Mouse (Mus musculus): ENCODE data around the gene 2610528A11Rik. TPM values are rescaled to one million over a fixed set of nuclear protein-coding genes. Genes with fewer than 3 reads are reported as not detected.

2610528A11Rik gene
- polyA plus RNA-seq, 1 experiment from 2014 or later = 0.13 TPM

DNA sequence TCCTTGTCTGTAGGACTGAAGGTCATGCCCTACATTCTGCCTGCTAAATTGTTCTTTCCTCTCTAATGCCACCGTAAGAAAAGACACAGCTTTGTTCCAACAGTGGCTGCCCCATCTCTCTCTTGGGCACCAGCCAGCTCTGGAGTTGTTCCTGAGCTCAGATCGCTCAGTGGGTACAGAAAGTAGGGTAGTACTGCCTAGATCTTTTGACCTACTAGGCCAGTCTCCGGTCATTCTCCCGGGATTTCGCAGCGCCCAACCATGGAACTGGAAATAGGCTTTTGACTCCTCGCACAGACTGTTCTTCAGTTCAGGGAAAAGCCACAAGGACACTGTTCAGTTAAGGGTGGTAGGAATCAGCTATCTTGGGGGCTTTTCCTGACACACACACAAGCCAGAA, 891 bp downstream of the 2610528A11Rik start:
- Histone ChIP-seq H3K27ac (replicated peaks) (no peak overlapping the region), H3K4me1 (replicated peaks) (no peaks in the 10 kb centered on the region), H3K9me3 (replicated peaks) (no peaks in the 10 kb centered on the region), H3K4me3 (replicated peaks) (no peak overlapping the region), H3K4me2 (no peak overlapping the region), H3K36me3 (replicated peaks) (no peaks in the 10 kb centered on the region), H3K27me3 (no peaks in the 10 kb centered on the region), H3K9ac (no peak overlapping the region)
- WGBS (ENCODE audit: insufficient replicate concordance) = 71% methylated on average over 7 of the region's 7 CpGs
- no peak for ATAC-seq (ENCODE audit: insufficient read depth)

DNA sequence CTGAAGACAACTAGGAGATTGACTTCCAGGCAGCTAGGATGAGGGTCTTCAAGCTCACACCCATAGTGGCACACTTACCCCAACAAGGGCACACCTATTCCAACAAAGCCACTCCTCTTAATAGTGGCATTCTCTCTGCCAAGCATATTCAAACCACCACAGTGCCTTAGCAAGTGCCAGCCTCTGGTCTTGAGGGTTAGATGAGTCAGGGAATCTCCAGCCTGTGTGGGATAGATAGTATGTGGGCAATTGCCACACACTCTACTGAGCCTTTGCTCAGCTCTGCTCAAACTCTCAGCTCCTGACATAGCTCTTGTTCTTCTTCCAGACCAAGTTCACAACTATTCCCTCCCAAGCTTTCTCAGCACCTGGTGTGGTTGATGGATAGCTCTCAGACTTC, 2.5 kb downstream of the 2610528A11Rik start:
- no peak for ATAC-seq (ENCODE audit: insufficient read depth)
- no peak overlapping the region for H3K27ac ChIP-seq (replicated peaks)

DNA sequence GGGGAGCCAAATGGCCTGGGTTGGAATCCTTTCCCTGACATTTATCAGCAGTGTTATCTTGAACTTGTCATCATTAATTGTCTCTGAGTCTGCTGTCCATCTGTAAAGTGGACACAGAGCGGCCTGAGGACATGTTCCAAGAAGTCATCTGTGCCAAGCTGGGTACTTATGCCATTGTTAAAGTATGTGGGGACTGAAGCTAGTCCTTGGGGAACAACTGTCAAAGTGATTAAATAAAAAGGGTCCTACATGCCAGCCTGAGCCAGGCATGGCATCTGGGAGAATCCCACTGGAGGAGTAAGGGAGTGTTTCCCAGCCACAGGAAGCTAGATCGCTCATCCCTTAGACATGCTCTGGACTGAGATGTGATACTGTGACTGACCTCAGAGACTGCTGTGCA, 3.4 kb downstream of the 2610528A11Rik start:
- H3K36me3 ChIP-seq (replicated peaks) = no peaks in the 10 kb centered on the region
- no peak overlapping the region for H3K9ac ChIP-seq
- no peak overlapping the region for H3K4me2 ChIP-seq
- no peak overlapping the region for H3K4me3 ChIP-seq (replicated peaks)
- no peaks in the 10 kb centered on the region for H3K27me3 ChIP-seq
- no peak for ATAC-seq (ENCODE audit: insufficient read depth)
- no peaks in the 10 kb centered on the region for H3K9me3 ChIP-seq (replicated peaks)
- H3K27ac ChIP-seq (replicated peaks) = no peak overlapping the region
- H3K4me1 ChIP-seq (replicated peaks) = no peaks in the 10 kb centered on the region
- WGBS (ENCODE audit: insufficient replicate concordance) = 65% methylated on average over 2 of the region's 2 CpGs

More for the DNA sequence above, 2.5 kb downstream of the 2610528A11Rik start:
- no peaks in the 10 kb centered on the region for H3K4me1 ChIP-seq (replicated peaks)
- no peaks in the 10 kb centered on the region for H3K9me3 ChIP-seq (replicated peaks)
- no peaks in the 10 kb centered on the region for H3K36me3 ChIP-seq (replicated peaks)
- H3K9ac ChIP-seq = no peak overlapping the region
- no peak overlapping the region for H3K4me3 ChIP-seq (replicated peaks)
- H3K27me3 ChIP-seq = no peaks in the 10 kb centered on the region
- H3K4me2 ChIP-seq = no peak overlapping the region

DNA sequence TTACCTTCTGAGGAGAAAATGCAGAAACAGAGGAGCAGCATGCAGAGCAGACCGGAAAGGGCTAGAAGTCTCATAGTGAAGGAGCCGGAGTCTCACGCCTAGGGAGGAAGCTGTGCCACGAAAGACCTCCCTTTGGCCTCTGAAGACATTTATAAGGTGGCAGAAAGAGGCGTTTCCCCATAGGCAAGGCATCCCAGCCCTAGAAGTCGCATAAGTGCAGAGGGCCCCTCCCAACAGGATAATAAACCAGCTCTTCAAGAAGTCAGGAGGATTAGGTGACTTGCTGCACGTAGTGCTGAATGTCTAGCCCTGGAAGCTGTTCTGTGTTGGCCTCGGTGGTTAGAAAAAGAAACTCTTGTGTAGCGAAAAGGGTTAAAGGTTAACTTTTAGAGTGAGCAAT, 3.8 kb downstream of the 2610528A11Rik start:
- WGBS (ENCODE audit: insufficient replicate concordance) = 38% methylated on average over 9 of the region's 9 CpGs
- no peaks in the 10 kb centered on the region for H3K27me3 ChIP-seq
- ATAC-seq (ENCODE audit: insufficient read depth) = no peak
- H3K9me3 ChIP-seq (replicated peaks) = no peaks in the 10 kb centered on the region
- H3K9ac ChIP-seq = no peak overlapping the region
- no peak overlapping the region for H3K4me2 ChIP-seq
- H3K36me3 ChIP-seq (replicated peaks) = no peaks in the 10 kb centered on the region
- H3K27ac ChIP-seq (replicated peaks) = no peak overlapping the region
- H3K4me3 ChIP-seq (replicated peaks) = no peak overlapping the region
- H3K4me1 ChIP-seq (replicated peaks) = no peaks in the 10 kb centered on the region

DNA sequence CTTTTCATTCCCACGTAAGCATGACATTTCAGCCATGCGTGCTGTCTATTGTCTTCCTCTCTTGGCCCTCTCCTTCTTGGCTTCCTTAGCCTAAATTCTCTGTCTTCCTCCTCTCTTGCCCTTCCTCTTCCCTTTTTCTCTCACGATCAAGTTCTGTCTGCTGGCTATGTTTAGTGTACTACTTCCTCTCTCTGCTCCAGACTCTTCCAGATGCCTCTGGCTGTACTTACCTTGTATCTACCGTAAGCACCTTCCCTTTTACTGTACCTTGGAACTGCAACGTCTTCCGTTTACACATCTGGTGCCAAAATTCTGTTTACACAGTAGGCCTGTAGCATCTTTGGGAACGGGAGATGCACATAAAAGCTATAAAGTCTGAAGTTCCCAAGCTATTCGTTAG, 4.4 kb downstream of the 2610528A11Rik start:
- H3K4me2 ChIP-seq = no peak overlapping the region
- no peak overlapping the region for H3K4me3 ChIP-seq (replicated peaks)
- no peak overlapping the region for H3K27ac ChIP-seq (replicated peaks)
- H3K4me1 ChIP-seq (replicated peaks) = no peaks in the 10 kb centered on the region
- 35% methylated on average over 8 of the region's 8 CpGs for WGBS (ENCODE audit: insufficient replicate concordance)
- no peaks in the 10 kb centered on the region for H3K9me3 ChIP-seq (replicated peaks)
- H3K36me3 ChIP-seq (replicated peaks) = no peaks in the 10 kb centered on the region
- H3K9ac ChIP-seq = no peak overlapping the region
- ATAC-seq (ENCODE audit: insufficient read depth) = no peak
- H3K27me3 ChIP-seq = no peaks in the 10 kb centered on the region

DNA sequence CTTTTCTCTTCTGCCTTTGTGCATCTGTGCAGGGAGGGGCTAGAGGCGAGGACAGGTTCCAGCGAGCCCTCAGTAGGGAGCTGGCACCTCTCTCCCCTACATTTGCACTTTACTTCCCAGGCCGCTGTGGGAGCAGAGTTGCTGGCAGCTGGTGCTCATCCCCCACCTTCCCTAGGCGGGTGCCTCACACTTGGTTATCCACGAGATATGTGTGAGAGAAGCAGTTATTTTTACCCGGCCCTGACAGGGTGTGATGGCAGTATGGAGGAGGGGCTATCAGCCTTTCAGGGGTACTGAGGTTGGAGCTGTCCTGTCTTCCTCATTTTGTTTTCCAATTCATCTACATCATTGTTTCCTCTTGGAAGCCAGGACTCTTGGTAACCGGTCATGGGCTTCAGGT, 8.0 kb downstream of the 2610528A11Rik start:
- no peak overlapping the region for H3K9ac ChIP-seq
- H3K4me2 ChIP-seq = no peak overlapping the region
- ATAC-seq (ENCODE audit: insufficient read depth) = no peak
- H3K36me3 ChIP-seq (replicated peaks) = no peaks in the 10 kb centered on the region
- H3K27ac ChIP-seq (replicated peaks) = no peak overlapping the region
- H3K27me3 ChIP-seq = no peaks in the 10 kb centered on the region
- no peaks in the 10 kb centered on the region for H3K4me1 ChIP-seq (replicated peaks)
- WGBS (ENCODE audit: insufficient replicate concordance) = 25% methylated on average over 7 of the region's 7 CpGs
- H3K9me3 ChIP-seq (replicated peaks) = no peaks in the 10 kb centered on the region
- H3K4me3 ChIP-seq (replicated peaks) = no peak overlapping the region

DNA sequence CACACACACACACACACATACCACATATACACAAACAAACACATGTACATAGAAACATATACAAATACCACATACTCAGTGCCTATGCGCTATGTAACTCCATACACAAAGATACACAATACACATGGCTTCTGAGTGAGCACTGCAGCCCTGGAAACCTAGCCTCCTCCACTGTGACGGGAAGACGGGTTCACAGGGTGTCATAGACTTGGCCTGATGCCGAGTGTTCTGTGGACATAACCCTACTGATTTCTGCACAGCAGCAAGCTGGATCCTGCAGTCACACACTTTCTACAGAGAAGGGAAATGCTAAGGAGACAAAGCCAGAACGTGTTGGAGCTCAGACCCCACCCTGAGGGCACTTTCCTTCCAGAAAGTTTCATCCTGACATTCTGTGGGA, 9.1 kb downstream of the 2610528A11Rik start:
- Histone ChIP-seq H3K9ac (no peak overlapping the region), H3K9me3 (replicated peaks) (no peaks in the 10 kb centered on the region), H3K36me3 (replicated peaks) (no peaks in the 10 kb centered on the region), H3K4me2 (no peak overlapping the region), H3K4me1 (replicated peaks) (no peaks in the 10 kb centered on the region), H3K27me3 (peaks cover 4% of the 10 kb centered on the region; the same call in 1 of the 2 replicates), H3K4me3 (replicated peaks) (no peak overlapping the region), H3K27ac (replicated peaks) (no peak overlapping the region)
- 48% methylated on average over 5 of the region's 5 CpGs for WGBS (ENCODE audit: insufficient replicate concordance)
- 0 out of 2 replicates have a peak, but pooled peaks have one; percentile 22 for ATAC-seq (ENCODE audit: insufficient read depth)

DNA sequence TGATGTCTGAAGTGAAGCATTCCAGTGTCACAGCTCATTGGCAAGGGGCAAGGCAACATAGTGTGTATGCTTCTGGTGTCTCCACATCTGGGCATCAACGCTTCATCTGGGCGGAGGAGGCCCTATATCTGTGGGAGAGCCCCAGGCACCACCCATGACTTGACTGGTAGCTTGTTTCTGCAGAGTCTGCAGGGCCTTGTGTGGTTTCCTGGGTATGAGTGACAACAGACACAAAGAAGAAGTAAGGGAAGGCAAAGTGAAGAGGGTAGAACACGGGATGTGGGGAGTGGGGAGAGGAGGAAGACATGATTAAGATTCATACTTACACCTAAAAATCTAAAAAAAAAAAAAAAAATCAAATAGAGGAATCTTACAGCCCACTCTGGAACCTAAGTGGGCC, 11.3 kb downstream of the 2610528A11Rik start:
- WGBS (ENCODE audit: insufficient replicate concordance) = 25% methylated on average over 3 of the region's 3 CpGs

DNA sequence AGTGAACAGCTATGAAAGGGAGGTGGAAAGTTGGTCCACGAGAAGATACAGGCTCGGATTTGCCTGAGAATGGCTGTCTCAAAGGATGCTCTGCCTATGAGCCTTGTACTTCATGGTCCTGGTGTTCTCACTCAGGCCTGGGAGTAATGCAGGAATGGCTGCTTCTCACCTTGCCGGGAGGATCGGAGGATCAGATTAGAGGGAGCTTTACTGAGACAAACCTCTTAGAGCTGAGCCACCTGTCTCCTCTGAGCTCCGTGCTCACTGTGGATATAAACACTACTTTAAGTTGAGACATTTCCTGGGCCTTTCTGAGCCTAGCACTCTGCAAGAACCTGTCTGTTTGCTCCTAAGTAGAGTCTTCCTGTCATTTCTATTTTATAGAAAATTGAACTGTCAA, 12.3 kb downstream of the 2610528A11Rik start:
- ATAC-seq (ENCODE audit: insufficient read depth) = no peak
- Histone ChIP-seq H3K27ac (replicated peaks) (no peak overlapping the region), H3K4me3 (replicated peaks) (no peak overlapping the region), H3K9me3 (replicated peaks) (no peaks in the 10 kb centered on the region), H3K36me3 (replicated peaks) (no peaks in the 10 kb centered on the region), H3K27me3 (peaks cover 35% of the 10 kb centered on the region), H3K4me1 (replicated peaks) (no peaks in the 10 kb centered on the region), H3K4me2 (no peak overlapping the region), H3K9ac (no peak overlapping the region)
- 55% methylated on average over 5 of the region's 5 CpGs for WGBS (ENCODE audit: insufficient replicate concordance)

More for the DNA sequence above, 11.3 kb downstream of the 2610528A11Rik start:
- Histone ChIP-seq H3K27me3 (peaks cover 27% of the 10 kb centered on the region), H3K4me2 (no peak overlapping the region), H3K9me3 (replicated peaks) (no peaks in the 10 kb centered on the region), H3K4me3 (replicated peaks) (no peak overlapping the region), H3K4me1 (replicated peaks) (no peaks in the 10 kb centered on the region), H3K27ac (replicated peaks) (no peak overlapping the region), H3K36me3 (replicated peaks) (no peaks in the 10 kb centered on the region), H3K9ac (no peak overlapping the region)
- ATAC-seq (ENCODE audit: insufficient read depth) = no peak

DNA sequence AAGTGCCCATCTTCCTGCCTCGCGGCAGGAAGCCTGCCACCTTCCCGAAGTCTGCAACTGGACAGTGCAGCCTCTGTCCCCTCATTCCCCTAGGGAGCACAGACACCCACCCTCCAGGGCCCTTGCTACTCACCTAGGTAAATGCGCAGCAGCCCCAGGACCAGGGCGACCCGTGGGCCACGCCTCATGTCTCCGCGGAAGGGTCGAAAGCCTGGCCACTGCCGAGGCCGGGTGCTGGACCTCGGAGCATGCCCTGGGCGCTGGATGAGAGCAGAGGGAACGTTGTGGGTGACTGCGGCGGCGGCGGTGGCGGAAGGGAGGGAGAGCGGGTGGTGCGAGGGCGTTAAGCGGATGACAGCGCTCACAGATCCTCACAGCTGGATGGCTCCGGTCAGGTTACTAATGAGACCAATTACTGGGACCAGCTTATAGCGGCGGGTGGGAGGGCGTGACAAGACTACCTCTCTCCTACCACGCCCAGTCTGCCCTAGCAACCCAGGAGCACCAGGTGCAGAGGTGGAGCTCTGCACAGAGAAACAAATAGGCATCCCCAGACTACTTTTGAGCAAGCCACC, 15.8 kb downstream of the 2610528A11Rik start, which contains the start of gene Cdhr1:
Gene Cdhr1, minus strand, starts transcription at position 392 of the 575 bp plus-strand sequence.
- H3K4me1 ChIP-seq (replicated peaks) = no peaks in the 10 kb centered on the region
- 2% methylated on average over 30 of the region's 30 CpGs for WGBS (ENCODE audit: insufficient replicate concordance)
- no peaks in the 10 kb centered on the region for H3K9me3 ChIP-seq (replicated peaks)
- H3K36me3 ChIP-seq (replicated peaks) = no peaks in the 10 kb centered on the region
- H3K27me3 ChIP-seq = peaks cover 35% of the 10 kb centered on the region
- peak within 1 kb of the TSS; percentile 13; the same call in 1 of the 2 replicates for H3K4me2 ChIP-seq
- H3K4me3 ChIP-seq (replicated peaks) = no peak within 1 kb of the TSS
- H3K9ac ChIP-seq = no peak within 1 kb of the TSS
- no peak within 1 kb of the TSS for H3K27ac ChIP-seq (replicated peaks)
- no peak for ATAC-seq (ENCODE audit: insufficient read depth)

DNA sequence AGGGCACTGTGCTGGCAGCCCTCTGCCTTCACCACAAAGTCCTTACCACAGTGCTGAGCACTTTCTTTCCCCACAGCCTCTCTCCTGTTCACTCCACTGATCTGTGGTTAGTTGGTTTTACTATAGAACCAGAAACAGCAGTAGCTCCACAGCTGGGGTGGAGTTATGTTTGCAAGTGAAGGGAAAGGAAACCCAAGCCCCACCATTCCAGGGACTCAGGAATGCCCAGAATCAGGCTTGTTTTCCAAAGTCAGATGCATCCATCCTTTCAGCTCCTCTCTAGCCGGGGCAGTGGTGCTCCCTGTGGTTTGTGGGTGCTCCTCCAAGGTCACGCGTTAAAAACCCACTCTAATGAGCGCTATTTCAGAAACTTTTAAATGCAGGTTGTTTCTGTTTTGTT, 18.3 kb downstream of the 2610528A11Rik start:
- no peaks in the 10 kb centered on the region for H3K9me3 ChIP-seq (replicated peaks)
- 49% methylated on average over 4 of the region's 4 CpGs for WGBS (ENCODE audit: insufficient replicate concordance)
- H3K36me3 ChIP-seq (replicated peaks) = no peaks in the 10 kb centered on the region
- H3K27me3 ChIP-seq = peaks cover 35% of the 10 kb centered on the region
- no peak overlapping the region for H3K4me3 ChIP-seq (replicated peaks)
- H3K4me1 ChIP-seq (replicated peaks) = no peaks in the 10 kb centered on the region
- ATAC-seq (ENCODE audit: insufficient read depth) = no peak
- no peak overlapping the region for H3K9ac ChIP-seq
- no peak overlapping the region for H3K4me2 ChIP-seq
- H3K27ac ChIP-seq (replicated peaks) = no peak overlapping the region

DNA sequence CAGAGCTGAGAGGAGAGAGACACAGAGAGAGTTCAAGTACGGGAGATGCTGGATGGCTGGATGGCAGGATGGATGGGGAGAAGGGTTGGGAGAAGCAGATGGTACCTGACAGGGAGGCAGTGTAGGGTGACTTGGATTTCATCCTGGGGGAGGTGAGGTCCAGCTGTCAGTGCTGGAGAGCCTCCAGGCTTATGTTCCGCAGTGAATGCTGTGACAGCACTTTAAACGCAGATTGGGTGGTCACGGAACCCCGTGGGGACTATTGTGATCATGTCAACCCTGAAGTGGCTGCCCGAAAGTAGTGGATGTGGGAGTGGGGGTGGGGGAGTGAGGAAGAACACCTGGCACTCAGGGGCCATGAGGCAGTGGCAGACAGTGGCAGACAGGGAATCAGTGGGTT, 19.4 kb downstream of the 2610528A11Rik start:
- no peak for ATAC-seq (ENCODE audit: insufficient read depth)
- 77% methylated on average over 6 of the region's 6 CpGs for WGBS (ENCODE audit: insufficient replicate concordance)
- no peaks in the 10 kb centered on the region for H3K9me3 ChIP-seq (replicated peaks)

More for the DNA sequence above, 19.4 kb downstream of the 2610528A11Rik start:
- H3K36me3 ChIP-seq (replicated peaks) = no peaks in the 10 kb centered on the region
- no peak overlapping the region for H3K9ac ChIP-seq
- H3K27me3 ChIP-seq = peaks cover 27% of the 10 kb centered on the region
- no peak overlapping the region for H3K4me3 ChIP-seq (replicated peaks)
- no peak overlapping the region for H3K27ac ChIP-seq (replicated peaks)
- no peaks in the 10 kb centered on the region for H3K4me1 ChIP-seq (replicated peaks)
- H3K4me2 ChIP-seq = no peak overlapping the region
